ENCODE assay signal across 8 mouse cellular contexts in genomic region chr7:80992631-80992979, GRCm38 (mm10). TPM values are rescaled to one million over a fixed set of nuclear protein-coding genes. Genes with fewer than 3 reads are reported as not detected.
DNase-seq lines count a peak whose midpoint lies in the region; ATAC-seq and TF ChIP-seq lines count a peak whose summit lies in the region.

No protein-coding gene starts in this region.

- peak; percentile 31 for DNase-seq in gastrocnemius, adult 18-20 months (ENCODE audit: low spot score)
- no peak for DNase-seq in gastrocnemius, postnatal 25 days
- no peak for DNase-seq in hindbrain, embryonic 11.5 days (ENCODE audit: low spot score)
- no peak for DNase-seq in spleen, adult 12 weeks (ENCODE audit: low spot score)

- WGBS in embryonic facial prominence, embryonic 15.5 days: under 1% methylated on average over 12 of the region's 12 CpGs
- WGBS in hindbrain, embryonic 11.5 days: 1% methylated on average over 12 of the region's 12 CpGs
- 1% methylated on average over 12 of the region's 12 CpGs for WGBS in limb, embryonic 13.5 days
- 1% methylated on average over 12 of the region's 12 CpGs for WGBS in neural tube, embryonic 15.5 days

- peak overlapping the region; percentile 79 for H3K4me2 ChIP-seq in embryonic facial prominence, embryonic 15.5 days (replicated peaks)
- peak overlapping the region; percentile 91 for H3K4me2 ChIP-seq in hindbrain, embryonic 11.5 days (replicated peaks; ENCODE audit: low read depth, low read length)
- H3K4me2 ChIP-seq in limb, embryonic 13.5 days (replicated peaks): peak overlapping the region; percentile 92
- peak overlapping the region; percentile 66 for H3K4me2 ChIP-seq in neural tube, embryonic 15.5 days

- no peak for TF ChIP-seq POLR2A in ES-Bruce4 (IDR thresholded peaks at IDR 0.05; ENCODE audit: insufficient read depth, low read length)

- no peak for TF ChIP-seq EP300 in ES-Bruce4 (IDR thresholded peaks at IDR 0.05; ENCODE audit: insufficient read depth, low read depth, low read length)

- H3K4me3 ChIP-seq in ES-Bruce4 (ENCODE audit: low read depth, low read length): peak overlapping the region; percentile 66
- H3K4me3 ChIP-seq in embryonic facial prominence, embryonic 15.5 days (replicated peaks): peak overlapping the region; percentile 65
- peak overlapping the region; percentile 83 for H3K4me3 ChIP-seq in hindbrain, embryonic 11.5 days (ENCODE audit: low read depth, low read length)
- peak overlapping the region; percentile 92 for H3K4me3 ChIP-seq in limb, embryonic 13.5 days
- peak overlapping the region; percentile 97 for H3K4me3 ChIP-seq in neural tube, embryonic 15.5 days (replicated peaks)

- H3K4me1 ChIP-seq in ES-Bruce4 (ENCODE audit: control insufficient read depth, insufficient read depth, low read length): no peaks in the 10 kb centered on the region
- peaks cover 27% of the 10 kb centered on the region for H3K4me1 ChIP-seq in embryonic facial prominence, embryonic 15.5 days
- H3K4me1 ChIP-seq in hindbrain, embryonic 11.5 days (replicated peaks; ENCODE audit: control insufficient read depth, insufficient read depth, low read length): peaks cover 2% of the 10 kb centered on the region
- peaks cover 40% of the 10 kb centered on the region for H3K4me1 ChIP-seq in limb, embryonic 13.5 days
- H3K4me1 ChIP-seq in neural tube, embryonic 15.5 days: peaks cover 41% of the 10 kb centered on the region

- no peaks in the 10 kb centered on the region for H3K36me3 ChIP-seq in ES-Bruce4 (ENCODE audit: control insufficient read depth, insufficient read depth, low read length, poor library complexity, severe bottlenecking)
- no peaks in the 10 kb centered on the region for H3K36me3 ChIP-seq in embryonic facial prominence, embryonic 15.5 days
- H3K36me3 ChIP-seq in hindbrain, embryonic 11.5 days (ENCODE audit: control insufficient read depth, insufficient read depth, low read length): no peaks in the 10 kb centered on the region
- no peaks in the 10 kb centered on the region for H3K36me3 ChIP-seq in limb, embryonic 13.5 days
- no peaks in the 10 kb centered on the region for H3K36me3 ChIP-seq in neural tube, embryonic 15.5 days

- no peaks in the 10 kb centered on the region for H3K9me3 ChIP-seq in ES-Bruce4 (replicated peaks; ENCODE audit: control insufficient read depth, insufficient read depth, low read length, poor library complexity, severe bottlenecking)
- no peaks in the 10 kb centered on the region for H3K9me3 ChIP-seq in embryonic facial prominence, embryonic 15.5 days (replicated peaks)
- H3K9me3 ChIP-seq in hindbrain, embryonic 11.5 days (ENCODE audit: control insufficient read depth, low read length): no peaks in the 10 kb centered on the region
- no peaks in the 10 kb centered on the region for H3K9me3 ChIP-seq in limb, embryonic 13.5 days
- H3K9me3 ChIP-seq in neural tube, embryonic 15.5 days (replicated peaks): no peaks in the 10 kb centered on the region

- H3K27me3 ChIP-seq in ES-Bruce4 (ENCODE audit: control insufficient read depth, insufficient read depth, low read length, poor library complexity, severe bottlenecking): no peaks in the 10 kb centered on the region
- no peaks in the 10 kb centered on the region for H3K27me3 ChIP-seq in embryonic facial prominence, embryonic 15.5 days
- no peaks in the 10 kb centered on the region for H3K27me3 ChIP-seq in hindbrain, embryonic 11.5 days (ENCODE audit: control insufficient read depth, insufficient read depth, low read length)
- no peaks in the 10 kb centered on the region for H3K27me3 ChIP-seq in limb, embryonic 13.5 days
- no peaks in the 10 kb centered on the region for H3K27me3 ChIP-seq in neural tube, embryonic 15.5 days (replicated peaks)

- no peak for ATAC-seq in embryonic facial prominence, embryonic 15.5 days (ENCODE audit: insufficient number of reproducible peaks, low FRiP score, low TSS enrichment, low read depth)
- no peak for ATAC-seq in hindbrain, embryonic 11.5 days (ENCODE audit: low FRiP score)
- ATAC-seq in limb, embryonic 13.5 days (ENCODE audit: low FRiP score, low read depth): no peak
- 0 out of 2 replicates have a peak, but pooled peaks have one; percentile 13 for ATAC-seq in neural tube, embryonic 15.5 days (ENCODE audit: low FRiP score)

- no peak overlapping the region for H3K27ac ChIP-seq in ES-Bruce4 (ENCODE audit: insufficient read depth, low read length)
- H3K27ac ChIP-seq in embryonic facial prominence, embryonic 15.5 days (replicated peaks): peak overlapping the region; percentile 85
- peak overlapping the region; percentile 96 for H3K27ac ChIP-seq in hindbrain, embryonic 11.5 days (ENCODE audit: low read depth, low read length)
- H3K27ac ChIP-seq in limb, embryonic 13.5 days: peak overlapping the region; percentile 97
- H3K27ac ChIP-seq in neural tube, embryonic 15.5 days (replicated peaks): peak overlapping the region; percentile 93

- H3K9ac ChIP-seq in ES-Bruce4 (ENCODE audit: low read depth, poor library complexity, severe bottlenecking): peak overlapping the region; percentile 61
- peak overlapping the region; percentile 68 for H3K9ac ChIP-seq in embryonic facial prominence, embryonic 15.5 days
- peak overlapping the region; percentile 99 for H3K9ac ChIP-seq in hindbrain, embryonic 11.5 days (ENCODE audit: low read depth, low read length)
- H3K9ac ChIP-seq in limb, embryonic 13.5 days: peak overlapping the region; percentile 96
- H3K9ac ChIP-seq in neural tube, embryonic 15.5 days (replicated peaks): peak overlapping the region; percentile 99

- no peak for TF ChIP-seq CTCF in ES-Bruce4 (IDR thresholded peaks at IDR 0.05; ENCODE audit: low read depth, low read length)

RNA-seq across cellular contexts. Expression of gene Zfp592, which starts 0.9 kb away (rescaled TPM):
- total RNA-seq in gastrocnemius, adult 18-20 months (2021): 10 to 100 TPM; 15.2 to 15.5 TPM
- 10 to 100 TPM; 10.2 to 10.6 TPM for total RNA-seq in gastrocnemius, postnatal 25 days (2021)
- polyA plus RNA-seq in ES-Bruce4 (2011; ENCODE audit: insufficient read depth, insufficient read length, low read depth, missing spikeins): 16.8 and 20.1 TPM in 2 replicates
- polyA plus RNA-seq in embryonic facial prominence, embryonic 15.5 days (2015; fragmentation: Nextera tagmentation; extraction: Ambion mirVana): 11.8 and 12.4 TPM in 2 replicates
- polyA plus RNA-seq in hindbrain, embryonic 11.5 days (2014; fragmentation: Nextera tagmentation; extraction: Ambion mirVana): 11.4 and 12.2 TPM in 2 replicates
- polyA plus RNA-seq in limb, embryonic 13.5 days (2015; fragmentation: Nextera tagmentation; extraction: Ambion mirVana): 10.4 and 12.9 TPM in 2 replicates
- polyA plus RNA-seq in neural tube, embryonic 15.5 days (2015; fragmentation: Nextera tagmentation; extraction: Ambion mirVana): 9.9 and 10.0 TPM in 2 replicates

RNA-seq across cellular contexts. Expression of gene Sec11a, which starts 45.0 kb away (rescaled TPM):
- 10 to 100 TPM; 25.1 to 29.4 TPM for total RNA-seq in gastrocnemius, adult 18-20 months (2021)
- total RNA-seq in gastrocnemius, postnatal 25 days (2021): 10 to 100 TPM; 25.4 to 29.9 TPM
- 110 and 121 TPM in 2 replicates for polyA plus RNA-seq in ES-Bruce4 (2011; ENCODE audit: insufficient read depth, insufficient read length, low read depth, missing spikeins)
- polyA plus RNA-seq in embryonic facial prominence, embryonic 15.5 days (2015; fragmentation: Nextera tagmentation; extraction: Ambion mirVana): 205 and 222 TPM in 2 replicates
- 212 and 221 TPM in 2 replicates for polyA plus RNA-seq in hindbrain, embryonic 11.5 days (2014; fragmentation: Nextera tagmentation; extraction: Ambion mirVana)
- 251 and 256 TPM in 2 replicates for polyA plus RNA-seq in limb, embryonic 13.5 days (2015; fragmentation: Nextera tagmentation; extraction: Ambion mirVana)
- polyA plus RNA-seq in neural tube, embryonic 15.5 days (2015; fragmentation: Nextera tagmentation; extraction: Ambion mirVana): 145 and 160 TPM in 2 replicates
